Mouse (Mus musculus) E14TG2a.4 (cell line): ENCODE measurements around the gene Wdr18.

ENCODE experiments used
- CTCF ChIP-seq: conservative IDR thresholded peaks from 2 replicates; pipeline ENCODE4 v1.5.1; 2014; ENCODE audit warnings: low read length
- NANOG ChIP-seq: IDR thresholded peaks from 2 replicates; pipeline ENCODE4 v1.6.1; 2014; ENCODE audit warnings: borderline replicate concordance, low read length, mixed read lengths
- POU5F1 ChIP-seq: IDR thresholded peaks from 2 replicates; pipeline ENCODE4 v1.6.1; 2014; ENCODE audit warnings: low read length, borderline replicate concordance

DNA sequence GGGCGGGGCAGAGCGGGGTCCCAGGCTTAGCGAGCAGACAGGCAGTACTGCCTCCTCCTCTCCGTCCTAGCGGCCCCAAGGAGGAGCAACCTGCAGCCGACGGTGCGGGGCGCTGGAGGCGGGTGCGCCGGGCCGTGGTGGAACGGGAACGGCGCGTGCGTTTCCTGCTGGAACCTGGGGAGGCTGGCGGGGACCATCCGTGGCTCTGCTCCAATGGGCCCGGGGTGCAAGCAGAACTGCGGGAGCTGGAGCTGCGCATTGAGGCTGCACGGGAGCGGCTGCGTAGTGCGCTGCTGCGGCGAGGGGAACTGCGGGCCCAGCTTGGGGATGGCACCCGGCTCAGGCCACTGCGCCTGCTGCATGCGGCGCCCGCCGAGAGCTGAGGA, 16.8 kb downstream of the Wdr18 start:
- no peak for TF ChIP-seq CTCF
- no peak for TF ChIP-seq NANOG
- no peak for TF ChIP-seq POU5F1
